ENCODE assay signal across 10 mouse cellular contexts in genomic region chr6:144057098-144057632, GRCm38 (mm10).
DNase-seq lines count a peak whose midpoint lies in the region; ATAC-seq lines count a peak whose summit lies in the region.
"Had no signal": no experiment of that assay in that cellular context is flagged by ENCODE, and none has a peak within 500 bp of the region (broad histone marks: within the 10 kb centered on the region; RNA-seq: fewer than 3 reads in every experiment).

No protein-coding gene starts in this region.

- no peak overlapping the region for H3K9ac ChIP-seq in heart, embryonic 13.5 days
- H3K9ac ChIP-seq in neural tube, embryonic 13.5 days: no peak overlapping the region

- 62% methylated on average over 14 of the region's 14 CpGs for WGBS in heart, embryonic 13.5 days
- 68% methylated on average over 14 of the region's 14 CpGs for WGBS in heart, embryonic 10.5 days
- 81% methylated on average over 14 of the region's 14 CpGs for WGBS in neural tube, embryonic 13.5 days
- WGBS in limb, embryonic 10.5 days: 88% methylated on average over 14 of the region's 14 CpGs

- no peak overlapping the region for H3K4me2 ChIP-seq in heart, embryonic 13.5 days
- no peak overlapping the region for H3K4me2 ChIP-seq in neural tube, embryonic 13.5 days

- no peaks in the 10 kb centered on the region for H3K9me3 ChIP-seq in heart, embryonic 13.5 days
- no peaks in the 10 kb centered on the region for H3K9me3 ChIP-seq in heart, embryonic 10.5 days
- H3K9me3 ChIP-seq in neural tube, embryonic 13.5 days: no peaks in the 10 kb centered on the region
- H3K9me3 ChIP-seq in limb, embryonic 10.5 days (replicated peaks): no peaks in the 10 kb centered on the region

- no peak for ATAC-seq in heart, embryonic 13.5 days (ENCODE audit: extremely low read depth, insufficient number of reproducible peaks, low FRiP score, low TSS enrichment)
- peak; percentile 43; the same call in 1 of the 2 replicates for ATAC-seq in neural tube, embryonic 13.5 days (ENCODE audit: low read depth)

- peak overlapping the region; percentile 68 for H3K27ac ChIP-seq in heart, embryonic 13.5 days (replicated peaks)
- H3K27ac ChIP-seq in heart, embryonic 10.5 days: no peak overlapping the region; the same call in 1 of the 2 replicates
- H3K27ac ChIP-seq in neural tube, embryonic 13.5 days (replicated peaks): peak overlapping the region; percentile 57
- peak overlapping the region; percentile 61; the same call in 1 of the 2 replicates for H3K27ac ChIP-seq in limb, embryonic 10.5 days
- H3K27ac ChIP-seq: macrophage had no signal

- no peaks in the 10 kb centered on the region for H3K27me3 ChIP-seq in heart, embryonic 13.5 days (replicated peaks)
- no peaks in the 10 kb centered on the region for H3K27me3 ChIP-seq in heart, embryonic 10.5 days (ENCODE audit: insufficient read depth, poor library complexity, severe bottlenecking)
- H3K27me3 ChIP-seq in neural tube, embryonic 13.5 days: no peaks in the 10 kb centered on the region
- H3K27me3 ChIP-seq in limb, embryonic 10.5 days (ENCODE audit: low read depth, poor library complexity, severe bottlenecking): no peaks in the 10 kb centered on the region

- no peak for DNase-seq in heart, embryonic 10.5 days (ENCODE audit: low spot score)
- DNase-seq in neural tube, embryonic 10.5 days (ENCODE audit: extremely low spot score, low spot score): no peak
- no peak for DNase-seq in limb, embryonic 10.5 days (ENCODE audit: low spot score)
- no peak for DNase-seq in urinary bladder, postnatal 14 days (ENCODE audit: low spot score)
- no peak for DNase-seq in cerebellum, postnatal 4 days (ENCODE audit: low spot score in 2 of 2)
- no peak for DNase-seq in kidney, adult 11 months
- DNase-seq: B cell, adult 2 months had no signal

- H3K4me1 ChIP-seq in heart, embryonic 13.5 days: peaks cover 25% of the 10 kb centered on the region
- H3K4me1 ChIP-seq in heart, embryonic 10.5 days: peaks cover 9% of the 10 kb centered on the region; the same call in 1 of the 2 replicates
- peaks cover 18% of the 10 kb centered on the region for H3K4me1 ChIP-seq in neural tube, embryonic 13.5 days (replicated peaks)
- H3K4me1 ChIP-seq in limb, embryonic 10.5 days: peaks cover 14% of the 10 kb centered on the region; the same call in 1 of the 2 replicates

- no peaks in the 10 kb centered on the region for H3K36me3 ChIP-seq in heart, embryonic 13.5 days
- no peaks in the 10 kb centered on the region for H3K36me3 ChIP-seq in heart, embryonic 10.5 days
- no peaks in the 10 kb centered on the region for H3K36me3 ChIP-seq in neural tube, embryonic 13.5 days
- no peaks in the 10 kb centered on the region for H3K36me3 ChIP-seq in limb, embryonic 10.5 days

- no peak overlapping the region for H3K4me3 ChIP-seq in heart, embryonic 13.5 days
- H3K4me3 ChIP-seq in heart, embryonic 10.5 days: no peak overlapping the region
- no peak overlapping the region for H3K4me3 ChIP-seq in neural tube, embryonic 13.5 days
- no peak overlapping the region for H3K4me3 ChIP-seq in limb, embryonic 10.5 days
